Mouse (Mus musculus) heart, embryonic 11.5 days (tissue): ENCODE measurements around the gene Lin52. TPM values are rescaled to one million over a fixed set of nuclear protein-coding genes. Genes with fewer than 3 reads are reported as not detected.

Experiments used
- ATAC-seq: fragments of 200-750 bp; cut with Nextera tagmentation; replicated peaks from 2 replicates; pipeline ENCODE4 v1.8.0; 2017; ENCODE audit warnings: moderate library complexity; ENCODE audit not compliant: insufficient number of reproducible peaks, low FRiP score, low TSS enrichment
- H3K27ac ChIP-seq: fragments of 300-500 bp; sonication (generic); 2 replicates; pipeline ENCODE4 v1.5.1; 2014; ENCODE audit warnings: mild to moderate bottlenecking, low read depth, low read length
- H3K27me3 ChIP-seq: fragments of 300-500 bp; sonication (generic); 2 replicates; pipeline ENCODE4 v1.6.1; 2014; ENCODE audit warnings: mild to moderate bottlenecking, low read length, mixed read lengths; ENCODE audit not compliant: control insufficient read depth, insufficient read depth
- H3K36me3 ChIP-seq: fragments of 300-500 bp; sonication (generic); 2 replicates; pipeline ENCODE4 v1.6.1; 2014; ENCODE audit warnings: mild to moderate bottlenecking, low read length, moderate library complexity, mixed read lengths; ENCODE audit not compliant: control insufficient read depth, insufficient read depth
- H3K4me1 ChIP-seq: fragments of 300-500 bp; sonication (generic); 2 replicates; pipeline ENCODE4 v1.6.1; 2014; ENCODE audit warnings: low read length; ENCODE audit not compliant: control insufficient read depth, insufficient read depth
- H3K4me2 ChIP-seq: fragments of 300-500 bp; sonication (generic); 2 replicates; pipeline ENCODE4 v1.6.1; 2014; ENCODE audit warnings: mild to moderate bottlenecking, moderate library complexity
- H3K4me3 ChIP-seq: fragments of 300-500 bp; sonication (generic); 2 replicates; pipeline ENCODE4 v1.5.1; 2014; ENCODE audit warnings: low read depth, low read length
- H3K9ac ChIP-seq: fragments of 300-500 bp; sonication (generic); 2 replicates; pipeline ENCODE4 v1.6.1; 2014; ENCODE audit warnings: mild to moderate bottlenecking, low read depth, low read length, moderate library complexity
- H3K9me3 ChIP-seq: fragments of 300-500 bp; sonication (generic); replicated peaks from 2 replicates; pipeline ENCODE4 v1.6.1; 2016; ENCODE audit warnings: low read length; ENCODE audit not compliant: control insufficient read depth
- WGBS: fragments of 180-500 bp; shearing (Covaris S2); extraction: QIAGEN DNeasy Blood & Tissue Kit; methylation state at CpG from one replicate; pipeline ENCODE4 v1.1.7; 2014; ENCODE audit not compliant: insufficient replicate concordance; 5-methylcytosine and 5-hydroxymethylcytosine counted together
- polyA plus RNA-seq: library from polyadenylated mRNA; unstranded; fragments of >200 nt; fragmentation: Nextera tagmentation; extraction: Ambion mirVana; gene quantifications from 2 replicates; pipeline ENCODE4 v1.2.1, GENCODE M21; 2014

Lin52 gene
- polyA plus RNA-seq, 1 experiment from 2014 or later = 19.1 TPM

DNA sequence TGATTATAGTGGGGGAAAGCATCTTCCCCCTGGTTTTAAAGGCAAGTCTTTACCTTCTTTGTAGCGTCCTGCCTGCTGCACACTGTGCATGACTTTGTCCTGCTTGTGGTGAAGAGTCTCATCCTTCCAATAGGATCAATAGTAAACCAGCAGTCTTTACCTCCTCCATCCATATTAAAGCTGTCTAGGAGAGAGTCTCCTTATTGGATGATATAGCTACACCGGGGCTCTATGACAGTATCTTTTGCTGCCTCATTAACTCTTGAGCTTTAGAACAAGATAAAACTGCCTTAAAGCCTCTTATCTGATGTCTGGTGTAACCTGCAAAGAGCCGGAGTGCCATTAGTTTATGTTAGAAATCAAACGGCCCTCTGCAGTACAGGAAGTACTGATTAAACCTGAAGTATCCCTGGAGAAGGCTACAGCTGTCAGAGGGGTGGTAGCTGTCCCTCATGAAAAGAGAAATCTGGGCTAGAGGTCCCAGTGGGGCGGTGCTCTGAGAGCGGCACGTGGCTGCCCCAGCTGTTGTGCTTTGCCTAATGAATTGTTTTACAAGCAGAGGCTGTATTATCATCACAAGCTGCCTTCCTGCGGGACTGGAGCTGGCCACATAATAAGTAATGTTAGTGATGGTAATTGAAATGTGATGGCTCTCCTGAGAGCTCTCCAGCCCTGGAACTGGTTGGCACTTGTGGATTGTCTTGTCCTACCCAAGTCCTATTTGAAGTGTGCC, 36.3 kb downstream of the Lin52 start:
- Histone ChIP-seq H3K9ac (no peak overlapping the region), H3K4me3 (no peak overlapping the region), H3K27me3 (no peaks in the 10 kb centered on the region), H3K36me3 (no peaks in the 10 kb centered on the region), H3K4me2 (no peak overlapping the region), H3K4me1 (peaks cover 8% of the 10 kb centered on the region), H3K27ac (no peak overlapping the region), H3K9me3 (no peaks in the 10 kb centered on the region)
- 27% methylated on average over 8 of the region's 8 CpGs for WGBS
- ATAC-seq = no peak

- Histone ChIP-seq H3K36me3 (no peaks in the 10 kb centered on the region), H3K27me3 (no peaks in the 10 kb centered on the region), H3K4me3 (no peak overlapping the region), H3K4me2 (no peak overlapping the region), H3K9me3 (no peaks in the 10 kb centered on the region), H3K27ac (no peak overlapping the region), H3K9ac (no peak overlapping the region), H3K4me1 (no peaks in the 10 kb centered on the region)
- ATAC-seq = no peak
- 91% methylated on average over 1 of the region's 1 CpGs for WGBS
Observed at GRCm38 (mm10) chr12:84496795-84497194, 45.6 kb downstream of the Lin52 start.

DNA sequence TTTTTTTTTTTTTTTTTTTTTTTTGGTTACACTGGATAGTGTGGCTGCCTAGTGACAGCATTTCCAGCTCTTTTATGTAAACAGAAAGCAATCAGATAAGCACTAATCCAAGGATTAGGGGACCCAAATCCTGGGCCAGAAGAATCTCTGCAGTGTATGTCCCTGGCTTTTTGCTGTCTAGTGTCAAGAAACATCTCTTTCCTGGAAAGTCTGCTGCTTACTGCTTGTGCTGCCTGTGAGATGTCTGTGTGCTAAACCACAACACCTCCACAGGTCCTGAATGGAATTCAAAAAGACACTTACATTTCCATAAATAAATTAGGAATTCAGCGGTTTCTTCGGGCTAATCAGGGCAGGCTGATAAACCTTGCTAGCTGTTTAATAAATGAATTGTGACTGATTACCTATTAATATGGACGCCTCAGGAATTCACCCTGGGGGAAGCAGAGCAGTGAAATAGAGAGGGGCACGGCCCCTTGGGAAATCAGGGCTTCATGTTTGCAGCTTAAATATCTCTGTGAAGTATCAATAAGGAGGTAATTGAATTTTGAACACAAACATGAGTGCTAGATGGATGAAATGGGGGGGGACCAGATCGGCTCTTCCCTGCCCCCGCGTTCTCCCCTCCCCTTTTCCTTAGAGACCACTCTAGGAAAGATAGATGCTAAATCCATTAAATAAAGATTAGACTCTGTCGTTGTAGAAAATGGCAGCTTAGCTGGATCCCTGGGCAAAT, 49.5 kb downstream of the Lin52 start:
- H3K4me1 ChIP-seq = no peaks in the 10 kb centered on the region
- ATAC-seq = no peak
- no peaks in the 10 kb centered on the region for H3K9me3 ChIP-seq
- H3K9ac ChIP-seq = no peak overlapping the region
- no peaks in the 10 kb centered on the region for H3K36me3 ChIP-seq
- H3K27ac ChIP-seq = no peak overlapping the region
- H3K27me3 ChIP-seq = no peaks in the 10 kb centered on the region
- H3K4me2 ChIP-seq = no peak overlapping the region
- H3K4me3 ChIP-seq = no peak overlapping the region
- WGBS = 63% methylated on average over 8 of the region's 8 CpGs

DNA sequence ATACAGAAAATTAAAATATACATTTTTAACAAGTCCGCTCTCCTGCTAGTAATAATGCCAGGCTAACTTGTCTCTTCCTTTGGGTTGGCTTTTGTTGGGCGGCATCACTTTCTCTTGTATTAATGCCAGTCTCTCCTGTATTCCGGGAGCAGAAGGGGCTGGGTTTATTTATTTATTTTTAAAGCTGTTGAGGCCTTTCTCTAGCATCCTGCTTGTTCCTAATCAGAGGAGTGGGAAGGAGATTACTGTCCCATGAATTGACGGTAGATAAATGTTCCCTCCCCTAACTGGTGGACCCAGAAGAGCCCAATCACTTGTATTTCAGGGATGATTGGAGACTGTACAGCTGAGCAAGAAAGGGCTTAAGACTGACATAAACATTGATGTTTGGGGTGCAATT, 50.1 kb downstream of the Lin52 start:
- H3K4me2 ChIP-seq = no peak overlapping the region
- H3K4me1 ChIP-seq = no peaks in the 10 kb centered on the region
- no peaks in the 10 kb centered on the region for H3K36me3 ChIP-seq
- ATAC-seq = no peak
- WGBS = 65% methylated on average over 4 of the region's 4 CpGs
- no peaks in the 10 kb centered on the region for H3K9me3 ChIP-seq
- H3K9ac ChIP-seq = no peak overlapping the region
- no peak overlapping the region for H3K4me3 ChIP-seq
- no peaks in the 10 kb centered on the region for H3K27me3 ChIP-seq
- H3K27ac ChIP-seq = no peak overlapping the region

GRCm38 (mm10) chr12:84506856-84507255, 55.6 kb downstream of the Lin52 start:
- Histone ChIP-seq H3K9me3 (no peaks in the 10 kb centered on the region), H3K36me3 (no peaks in the 10 kb centered on the region), H3K27ac (no peak overlapping the region), H3K4me2 (no peak overlapping the region), H3K27me3 (no peaks in the 10 kb centered on the region), H3K4me3 (no peak overlapping the region), H3K4me1 (no peaks in the 10 kb centered on the region), H3K9ac (no peak overlapping the region)
- WGBS = 77% methylated on average over 4 of the region's 4 CpGs
- ATAC-seq = no peak

DNA sequence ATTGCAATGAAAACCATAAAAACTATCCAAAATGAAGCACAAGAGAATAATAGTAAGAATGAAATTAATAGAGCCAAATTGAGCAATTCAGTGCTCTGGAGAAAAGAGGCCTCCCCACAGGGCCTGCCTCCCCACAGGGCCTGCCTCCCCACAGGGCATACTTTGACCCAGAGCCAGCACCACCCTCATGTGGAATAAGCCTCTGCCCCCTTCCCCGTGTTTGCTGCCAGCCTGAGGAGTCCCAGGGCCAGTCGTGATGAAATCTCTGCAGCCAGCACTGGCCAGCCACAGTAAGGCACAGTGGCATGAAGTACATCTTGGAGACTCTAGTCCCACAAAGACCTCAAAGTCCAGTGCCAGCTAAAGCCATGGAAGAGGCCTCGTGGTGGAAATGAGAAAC, 60.8 kb downstream of the Lin52 start:
- ATAC-seq = no peak
- Histone ChIP-seq H3K4me2 (no peak overlapping the region), H3K9ac (no peak overlapping the region), H3K27ac (no peak overlapping the region), H3K4me3 (no peak overlapping the region), H3K27me3 (no peaks in the 10 kb centered on the region), H3K36me3 (no peaks in the 10 kb centered on the region), H3K9me3 (no peaks in the 10 kb centered on the region), H3K4me1 (no peaks in the 10 kb centered on the region)
- WGBS = 71% methylated on average over 3 of the region's 3 CpGs

- H3K27me3 ChIP-seq = no peaks in the 10 kb centered on the region
- H3K9me3 ChIP-seq = no peaks in the 10 kb centered on the region
- 75% methylated on average over 4 of the region's 4 CpGs for WGBS
- H3K4me1 ChIP-seq = no peaks in the 10 kb centered on the region
- no peak overlapping the region for H3K4me3 ChIP-seq
- no peak for ATAC-seq
- no peak overlapping the region for H3K27ac ChIP-seq
- no peak overlapping the region for H3K9ac ChIP-seq
- H3K4me2 ChIP-seq = no peak overlapping the region
- no peaks in the 10 kb centered on the region for H3K36me3 ChIP-seq
Observed at GRCm38 (mm10) chr12:84515486-84515885, 64.3 kb downstream of the Lin52 start.

DNA sequence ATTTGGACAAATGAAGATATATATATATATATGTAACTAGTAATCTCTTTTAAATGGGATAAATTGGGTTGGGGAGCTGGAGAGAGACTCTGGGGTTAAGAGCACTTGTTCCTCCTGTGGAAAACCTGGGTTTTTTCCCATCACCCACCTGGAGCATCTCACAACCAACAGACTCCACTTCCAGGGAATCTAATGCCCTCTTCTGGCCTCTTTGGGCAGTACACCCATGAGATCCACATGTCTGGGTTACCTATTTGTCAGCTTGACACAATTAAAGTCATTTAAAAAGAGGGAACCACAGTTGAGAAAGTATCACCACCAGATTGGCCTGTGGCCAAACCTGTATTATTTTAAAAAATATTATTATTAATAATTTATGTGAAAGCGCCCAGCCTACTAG, 65.4 kb downstream of the Lin52 start:
- 98% methylated on average over 1 of the region's 1 CpGs for WGBS
- H3K9me3 ChIP-seq = no peaks in the 10 kb centered on the region
- no peaks in the 10 kb centered on the region for H3K36me3 ChIP-seq
- H3K9ac ChIP-seq = no peak overlapping the region
- no peaks in the 10 kb centered on the region for H3K27me3 ChIP-seq
- no peak overlapping the region for H3K4me2 ChIP-seq
- no peak overlapping the region for H3K27ac ChIP-seq
- no peak overlapping the region for H3K4me3 ChIP-seq
- no peaks in the 10 kb centered on the region for H3K4me1 ChIP-seq
- no peak for ATAC-seq

- no peak for ATAC-seq
- H3K4me2 ChIP-seq = no peak overlapping the region
- 67% methylated on average over 2 of the region's 2 CpGs for WGBS
Observed at GRCm38 (mm10) chr12:84518018-84518417, 66.8 kb downstream of the Lin52 start.

More at GRCm38 (mm10) chr12:84518018-84518417, 66.8 kb downstream of the Lin52 start:
- Histone ChIP-seq H3K4me1 (no peaks in the 10 kb centered on the region), H3K4me3 (no peak overlapping the region), H3K36me3 (no peaks in the 10 kb centered on the region), H3K27ac (no peak overlapping the region), H3K9ac (no peak overlapping the region), H3K9me3 (no peaks in the 10 kb centered on the region), H3K27me3 (no peaks in the 10 kb centered on the region)
